Mouse (Mus musculus) naive thymus-derived CD4-positive, alpha-beta T cell, adult 2 months (primary cell): ENCODE results near the gene Ccdc141.

ENCODE experiments used
- DNase-seq: peaks from one replicate; pipeline ENCODE4 v3.0.0-alpha.2; 2011; ENCODE audit warnings: low read depth

Ccdc141 gene

GRCm38 (mm10) chr2:77174313-77174712 is 3.9 kb upstream of the Ccdc141 start:
- DNase-seq = no peak

GRCm38 (mm10) chr2:77173821-77174220 is 3.4 kb upstream of the Ccdc141 start:
- no peak for DNase-seq

GRCm38 (mm10) chr2:77173366-77173765 is 2.9 kb upstream of the Ccdc141 start:
- DNase-seq = no peak

- no peak for DNase-seq
Observed at GRCm38 (mm10) chr2:77172241-77172671, 1.8 kb upstream of the Ccdc141 start.

GRCm38 (mm10) chr2:77171444-77172240 is 1.2 kb upstream of the Ccdc141 start:
- no peak for DNase-seq

- DNase-seq = peak; percentile 51
Observed at GRCm38 (mm10) chr2:77169916-77170632, 362 bp downstream of the Ccdc141 start.

- DNase-seq = no peak
Observed at GRCm38 (mm10) chr2:77169218-77169617, 1.2 kb downstream of the Ccdc141 start.

- DNase-seq = no peak
Observed at GRCm38 (mm10) chr2:77168781-77169180, 1.7 kb downstream of the Ccdc141 start.

GRCm38 (mm10) chr2:77168081-77168685 is 2.3 kb downstream of the Ccdc141 start:
- no peak for DNase-seq

- DNase-seq = no peak
Observed at GRCm38 (mm10) chr2:77166366-77166765, 4.1 kb downstream of the Ccdc141 start.

GRCm38 (mm10) chr2:77164662-77165061 is 5.8 kb downstream of the Ccdc141 start:
- DNase-seq = no peak

GRCm38 (mm10) chr2:77163381-77163780 is 7.1 kb downstream of the Ccdc141 start:
- no peak for DNase-seq

- DNase-seq = no peak
Observed at GRCm38 (mm10) chr2:77162135-77162534, 8.3 kb downstream of the Ccdc141 start.

GRCm38 (mm10) chr2:77157546-77157945 is 12.9 kb downstream of the Ccdc141 start:
- DNase-seq = no peak

GRCm38 (mm10) chr2:77154080-77154479 is 16.4 kb downstream of the Ccdc141 start:
- DNase-seq = no peak

GRCm38 (mm10) chr2:77151255-77151654 is 19.2 kb downstream of the Ccdc141 start:
- DNase-seq = no peak

GRCm38 (mm10) chr2:77149576-77149975 is 20.9 kb downstream of the Ccdc141 start:
- no peak for DNase-seq

GRCm38 (mm10) chr2:77148215-77148614 is 22.2 kb downstream of the Ccdc141 start:
- no peak for DNase-seq

GRCm38 (mm10) chr2:77146968-77147367 is 23.5 kb downstream of the Ccdc141 start:
- DNase-seq = no peak

GRCm38 (mm10) chr2:77146291-77146690 is 24.1 kb downstream of the Ccdc141 start:
- no peak for DNase-seq

- DNase-seq = no peak
Observed at GRCm38 (mm10) chr2:77143536-77143935, 26.9 kb downstream of the Ccdc141 start.

- no peak for DNase-seq
Observed at GRCm38 (mm10) chr2:77138879-77139278, 31.6 kb downstream of the Ccdc141 start.

- no peak for DNase-seq
Observed at GRCm38 (mm10) chr2:77134906-77135305, 35.5 kb downstream of the Ccdc141 start.
